Mouse (Mus musculus) thymus, postnatal 0 days (tissue): ENCODE data around the gene Olfr1369-ps1. TPM values are rescaled to one million over a fixed set of nuclear protein-coding genes. Genes with fewer than 3 reads are reported as not detected.

ENCODE experiments used
- DNase-seq: peaks from one replicate; pipeline ENCODE4 v3.0.0-alpha.2; 2015; ENCODE audit warnings: low spot score
- polyA plus RNA-seq: library from polyadenylated mRNA; unstranded; fragments of >200 nt; fragmentation: Nextera tagmentation; extraction: Ambion mirVana; gene quantifications from 2 replicates; pipeline ENCODE4 v1.2.1, GENCODE M21; 2015

Olfr1369-ps1 gene
- polyA plus RNA-seq, 1 experiment from 2014 or later: 0.18 TPM

- DNase-seq: peak; percentile 56
Observed at GRCm38 (mm10) chr13:21168371-21169011, 57.2 kb downstream of the Olfr1369-ps1 start.

Other genes with a start within 250 kb of the Olfr1369-ps1 start
- not detected in 2 replicates for gene Olfr1370, start 36.5 kb upstream of the Olfr1369-ps1 start, polyA plus RNA-seq
- gene Olfr263, start 18.2 kb downstream of the Olfr1369-ps1 start, polyA plus RNA-seq: not detected in 2 replicates
- gene Olfr1368, start 34.4 kb downstream of the Olfr1369-ps1 start, polyA plus RNA-seq: not detected in 2 replicates
- gene Trim27, start 68.0 kb downstream of the Olfr1369-ps1 start, polyA plus RNA-seq: 160 and 174 TPM in 2 replicates
- not detected in 2 replicates for gene Gpx5, start 181.2 kb downstream of the Olfr1369-ps1 start, polyA plus RNA-seq
- gene Gpx6, start 200.6 kb downstream of the Olfr1369-ps1 start, polyA plus RNA-seq: 1.7 and 1.9 TPM in 2 replicates
- not detected in 2 replicates for gene Olfr1367, start 235.4 kb downstream of the Olfr1369-ps1 start, polyA plus RNA-seq